Mouse (Mus musculus): Measurements from ENCODE around the gene Exph5. TPM values are rescaled to one million over a fixed set of nuclear protein-coding genes. Genes with fewer than 3 reads are reported as not detected.

Gene Exph5
- polyA plus RNA-seq (2014; fragmentation: Nextera tagmentation; extraction: Ambion mirVana), result 0.18 and 0.50 TPM in 2 replicates

- Histone ChIP-seq H3K9ac (replicated peaks; ENCODE audit: low read depth, low read length) (0 out of 2 replicates have a peak within 1 kb of the TSS, but pooled peaks have one; percentile 2), H3K4me2 (ENCODE audit: low read depth, low read length) (peak within 1 kb of the TSS; percentile 55), H3K4me3 (ENCODE audit: low read depth, low read length) (peak within 1 kb of the TSS; percentile 26), H3K36me3 (ENCODE audit: control insufficient read depth, insufficient read depth, low read length) (no peaks in the 10 kb centered on the region), H3K4me1 (ENCODE audit: control insufficient read depth, insufficient read depth, low read length) (0 out of 2 replicates have a peak, but pooled peaks cover 6% of the 10 kb centered on the region), H3K27me3 (ENCODE audit: control insufficient read depth, insufficient read depth, low read length) (no peaks in the 10 kb centered on the region), H3K9me3 (ENCODE audit: control insufficient read depth, low read length) (no peaks in the 10 kb centered on the region), H3K27ac (ENCODE audit: low read depth, low read length) (no peak within 1 kb of the TSS)
- under 1% methylated on average over 11 of the region's 11 CpGs for WGBS
- no peak for ATAC-seq (ENCODE audit: low read depth)
These were observed at the start of gene Exph5 for GRCm38 (mm10) chr9:53301269-53301720. Gene Exph5 (plus strand): TSS chr9:53301670.

GRCm38 (mm10) chr9:53254368-53254767, 47.1 kb upstream of the Exph5 start:
- Histone ChIP-seq H3K36me3 (ENCODE audit: control insufficient read depth, insufficient read depth, low read length) (no peaks in the 10 kb centered on the region), H3K9me3 (ENCODE audit: control insufficient read depth, low read length) (no peaks in the 10 kb centered on the region), H3K4me3 (ENCODE audit: low read depth, low read length) (no peak overlapping the region), H3K4me2 (ENCODE audit: low read depth, low read length) (no peak overlapping the region), H3K4me1 (ENCODE audit: control insufficient read depth, insufficient read depth, low read length) (no peaks in the 10 kb centered on the region), H3K27ac (ENCODE audit: low read depth, low read length) (no peak overlapping the region), H3K9ac (replicated peaks; ENCODE audit: low read depth, low read length) (no peak overlapping the region), H3K27me3 (ENCODE audit: control insufficient read depth, insufficient read depth, low read length) (no peaks in the 10 kb centered on the region)
- 18% methylated on average over 4 of the region's 4 CpGs for WGBS
- no peak for ATAC-seq (ENCODE audit: low read depth)

- Histone ChIP-seq H3K27ac (ENCODE audit: low read depth, low read length) (no peak overlapping the region), H3K4me1 (ENCODE audit: control insufficient read depth, insufficient read depth, low read length) (no peaks in the 10 kb centered on the region), H3K27me3 (ENCODE audit: control insufficient read depth, insufficient read depth, low read length) (no peaks in the 10 kb centered on the region), H3K9me3 (ENCODE audit: control insufficient read depth, low read length) (no peaks in the 10 kb centered on the region), H3K4me2 (ENCODE audit: low read depth, low read length) (no peak overlapping the region), H3K9ac (replicated peaks; ENCODE audit: low read depth, low read length) (no peak overlapping the region), H3K36me3 (ENCODE audit: control insufficient read depth, insufficient read depth, low read length) (no peaks in the 10 kb centered on the region), H3K4me3 (ENCODE audit: low read depth, low read length) (no peak overlapping the region)
- 61% methylated on average over 4 of the region's 4 CpGs for WGBS
- no peak for ATAC-seq (ENCODE audit: low read depth)
These were observed 44.7 kb upstream of the Exph5 start for GRCm38 (mm10) chr9:53256690-53257305.

GRCm38 (mm10) chr9:53257772-53258171, 43.7 kb upstream of the Exph5 start:
- H3K27ac ChIP-seq (ENCODE audit: low read depth, low read length), result no peak overlapping the region
- no peaks in the 10 kb centered on the region for H3K9me3 ChIP-seq (ENCODE audit: control insufficient read depth, low read length)
- no peaks in the 10 kb centered on the region for H3K27me3 ChIP-seq (ENCODE audit: control insufficient read depth, insufficient read depth, low read length)
- ATAC-seq (ENCODE audit: low read depth), result no peak
- H3K4me1 ChIP-seq (ENCODE audit: control insufficient read depth, insufficient read depth, low read length), result no peaks in the 10 kb centered on the region
- H3K9ac ChIP-seq (replicated peaks; ENCODE audit: low read depth, low read length), result no peak overlapping the region
- H3K4me2 ChIP-seq (ENCODE audit: low read depth, low read length), result no peak overlapping the region
- WGBS, result 0% methylated on average over 3 of the region's 3 CpGs
- H3K36me3 ChIP-seq (ENCODE audit: control insufficient read depth, insufficient read depth, low read length), result no peaks in the 10 kb centered on the region
- no peak overlapping the region for H3K4me3 ChIP-seq (ENCODE audit: low read depth, low read length)

GRCm38 (mm10) chr9:53258199-53258598, 43.3 kb upstream of the Exph5 start:
- Histone ChIP-seq H3K4me1 (ENCODE audit: control insufficient read depth, insufficient read depth, low read length) (no peaks in the 10 kb centered on the region), H3K27me3 (ENCODE audit: control insufficient read depth, insufficient read depth, low read length) (no peaks in the 10 kb centered on the region), H3K4me2 (ENCODE audit: low read depth, low read length) (no peak overlapping the region), H3K9ac (replicated peaks; ENCODE audit: low read depth, low read length) (no peak overlapping the region), H3K9me3 (ENCODE audit: control insufficient read depth, low read length) (no peaks in the 10 kb centered on the region), H3K27ac (ENCODE audit: low read depth, low read length) (no peak overlapping the region), H3K4me3 (ENCODE audit: low read depth, low read length) (no peak overlapping the region), H3K36me3 (ENCODE audit: control insufficient read depth, insufficient read depth, low read length) (no peaks in the 10 kb centered on the region)
- WGBS, result 37% methylated on average over 6 of the region's 6 CpGs
- ATAC-seq (ENCODE audit: low read depth), result no peak

GRCm38 (mm10) chr9:53264387-53264786, 37.1 kb upstream of the Exph5 start:
- H3K9me3 ChIP-seq (ENCODE audit: control insufficient read depth, low read length), result no peaks in the 10 kb centered on the region
- no peak overlapping the region for H3K27ac ChIP-seq (ENCODE audit: low read depth, low read length)
- no peak for ATAC-seq (ENCODE audit: low read depth)
- H3K27me3 ChIP-seq (ENCODE audit: control insufficient read depth, insufficient read depth, low read length), result no peaks in the 10 kb centered on the region
- H3K4me2 ChIP-seq (ENCODE audit: low read depth, low read length), result no peak overlapping the region
- H3K4me3 ChIP-seq (ENCODE audit: low read depth, low read length), result no peak overlapping the region
- no peak overlapping the region for H3K9ac ChIP-seq (replicated peaks; ENCODE audit: low read depth, low read length)
- no peaks in the 10 kb centered on the region for H3K4me1 ChIP-seq (ENCODE audit: control insufficient read depth, insufficient read depth, low read length)
- no peaks in the 10 kb centered on the region for H3K36me3 ChIP-seq (ENCODE audit: control insufficient read depth, insufficient read depth, low read length)
- 74% methylated on average over 4 of the region's 4 CpGs for WGBS

GRCm38 (mm10) chr9:53265589-53265988, 35.9 kb upstream of the Exph5 start:
- Histone ChIP-seq H3K4me2 (ENCODE audit: low read depth, low read length) (no peak overlapping the region), H3K27ac (ENCODE audit: low read depth, low read length) (no peak overlapping the region), H3K4me3 (ENCODE audit: low read depth, low read length) (no peak overlapping the region), H3K9ac (replicated peaks; ENCODE audit: low read depth, low read length) (no peak overlapping the region), H3K4me1 (ENCODE audit: control insufficient read depth, insufficient read depth, low read length) (no peaks in the 10 kb centered on the region), H3K9me3 (ENCODE audit: control insufficient read depth, low read length) (no peaks in the 10 kb centered on the region), H3K36me3 (ENCODE audit: control insufficient read depth, insufficient read depth, low read length) (no peaks in the 10 kb centered on the region), H3K27me3 (ENCODE audit: control insufficient read depth, insufficient read depth, low read length) (no peaks in the 10 kb centered on the region)
- ATAC-seq (ENCODE audit: low read depth), result no peak
- 52% methylated on average over 2 of the region's 2 CpGs for WGBS

- 78% methylated on average over 5 of the region's 5 CpGs for WGBS
- Histone ChIP-seq H3K9me3 (ENCODE audit: control insufficient read depth, low read length) (no peaks in the 10 kb centered on the region), H3K4me3 (ENCODE audit: low read depth, low read length) (no peak overlapping the region), H3K27me3 (ENCODE audit: control insufficient read depth, insufficient read depth, low read length) (no peaks in the 10 kb centered on the region), H3K4me2 (ENCODE audit: low read depth, low read length) (no peak overlapping the region), H3K36me3 (ENCODE audit: control insufficient read depth, insufficient read depth, low read length) (no peaks in the 10 kb centered on the region), H3K4me1 (ENCODE audit: control insufficient read depth, insufficient read depth, low read length) (no peaks in the 10 kb centered on the region), H3K9ac (replicated peaks; ENCODE audit: low read depth, low read length) (no peak overlapping the region), H3K27ac (ENCODE audit: low read depth, low read length) (no peak overlapping the region)
- no peak for ATAC-seq (ENCODE audit: low read depth)
These were observed 33.4 kb upstream of the Exph5 start for GRCm38 (mm10) chr9:53268036-53268435.

- WGBS, result 77% methylated on average over 5 of the region's 5 CpGs
These were observed 32.6 kb upstream of the Exph5 start for GRCm38 (mm10) chr9:53268731-53269465.

More at GRCm38 (mm10) chr9:53268731-53269465, 32.6 kb upstream of the Exph5 start:
- Histone ChIP-seq H3K9me3 (ENCODE audit: control insufficient read depth, low read length) (no peaks in the 10 kb centered on the region), H3K27me3 (ENCODE audit: control insufficient read depth, insufficient read depth, low read length) (no peaks in the 10 kb centered on the region), H3K36me3 (ENCODE audit: control insufficient read depth, insufficient read depth, low read length) (no peaks in the 10 kb centered on the region), H3K9ac (replicated peaks; ENCODE audit: low read depth, low read length) (no peak overlapping the region), H3K4me1 (ENCODE audit: control insufficient read depth, insufficient read depth, low read length) (no peaks in the 10 kb centered on the region), H3K4me2 (ENCODE audit: low read depth, low read length) (no peak overlapping the region), H3K4me3 (ENCODE audit: low read depth, low read length) (no peak overlapping the region), H3K27ac (ENCODE audit: low read depth, low read length) (no peak overlapping the region)
- no peak for ATAC-seq (ENCODE audit: low read depth)
